Mouse (Mus musculus): ENCODE measurements around the gene Otor.

DNA sequence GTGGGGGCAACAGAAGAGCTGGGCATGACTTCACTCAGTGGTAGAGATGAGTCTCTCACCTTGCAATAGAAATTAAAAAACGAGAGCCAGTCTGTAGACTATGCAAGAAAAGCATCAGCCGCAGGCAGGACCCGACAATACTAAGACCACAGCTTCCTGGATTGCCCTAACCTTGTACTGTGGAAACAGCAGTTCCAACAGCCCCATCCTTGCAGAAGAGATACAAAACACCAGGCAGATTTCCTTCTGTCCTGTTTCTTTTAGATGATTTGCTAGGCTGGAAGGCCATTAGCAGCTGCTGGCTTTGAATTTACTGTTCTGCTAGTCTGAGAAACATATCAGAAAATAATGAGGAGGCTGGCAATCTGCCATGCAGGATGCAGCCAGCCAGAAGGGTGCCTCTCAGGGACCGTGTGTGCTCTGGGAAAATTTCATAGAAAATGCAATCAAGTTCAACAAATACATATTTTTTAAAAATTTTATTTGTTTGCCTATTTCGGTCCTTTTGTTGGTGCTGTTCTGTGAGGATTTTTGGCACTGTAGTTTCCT lies 52.9 kb downstream of the Otor start:
- TF ChIP-seq POLR2A (IDR thresholded peaks at IDR 0.05; ENCODE audit: control insufficient read depth, extremely low read depth, insufficient read depth, low read length, poor library complexity) (no peak), CTCF (IDR thresholded peaks at IDR 0.05; ENCODE audit: borderline replicate concordance, control insufficient read depth, extremely low read depth, insufficient read depth, low read length, poor library complexity) (no peak)
